Mouse (Mus musculus) kidney, postnatal 0 days (tissue): ENCODE results near the gene Gm21972. TPM values are rescaled to one million over a fixed set of nuclear protein-coding genes. Genes with fewer than 3 reads are reported as not detected.

Experiments
- ATAC-seq: fragments of 200-750 bp; cut with Nextera tagmentation; replicated peaks from 2 replicates; pipeline ENCODE4 v1.8.0; 2017; ENCODE audit warnings: low read depth, moderate number of reproducible peaks, moderate TSS enrichment, moderate library complexity; ENCODE audit not compliant: low FRiP score
- DNase-seq: peaks from one replicate; pipeline ENCODE4 v3.0.0-alpha.2; 2016; ENCODE audit warnings: low spot score
- H3K27ac ChIP-seq: fragments of 300-500 bp; sonication (generic); 2 replicates; pipeline ENCODE4 v1.5.1; 2014; ENCODE audit warnings: mild to moderate bottlenecking
- H3K27me3 ChIP-seq: fragments of 300-500 bp; sonication (generic); 2 replicates; pipeline ENCODE4 v1.6.1; 2014; ENCODE audit warnings: low read length, mixed read lengths; ENCODE audit not compliant: insufficient read depth
- H3K36me3 ChIP-seq: fragments of 300-500 bp; sonication (generic); 2 replicates; pipeline ENCODE4 v1.6.1; 2014; ENCODE audit warnings: low read length, mixed read lengths; ENCODE audit not compliant: insufficient read depth
- H3K4me1 ChIP-seq: fragments of 300-500 bp; sonication (generic); replicated peaks from 2 replicates; pipeline ENCODE4 v1.6.1; 2014; ENCODE audit warnings: antibody characterized with exemption, low read length, mixed read lengths; ENCODE audit not compliant: insufficient read depth
- H3K4me2 ChIP-seq: fragments of 300-500 bp; sonication (generic); 2 replicates; pipeline ENCODE4 v1.6.1; 2014; ENCODE audit warnings: mild to moderate bottlenecking, low read length, moderate library complexity, mixed read lengths
- H3K4me3 ChIP-seq: fragments of 300-500 bp; sonication (generic); replicated peaks from 2 replicates; pipeline ENCODE4 v1.5.1; 2014; ENCODE audit warnings: low read depth, low read length
- H3K9ac ChIP-seq: fragments of 300-500 bp; sonication (generic); 2 replicates; pipeline ENCODE4 v1.6.1; 2014; ENCODE audit warnings: low read depth, low read length
- H3K9me3 ChIP-seq: fragments of 300-500 bp; sonication (generic); replicated peaks from 2 replicates; pipeline ENCODE4 v1.6.1; 2016; ENCODE audit warnings: low read length, inconsistent platforms, mixed read lengths
- CTCF ChIP-seq: IDR thresholded peaks from 2 replicates; pipeline ENCODE4 v1.5.1; 2016; ENCODE audit warnings: antibody characterized with exemption, low read depth, mild to moderate bottlenecking, moderate library complexity
- WGBS: fragments of 180-500 bp; shearing (Covaris S2); extraction: QIAGEN DNeasy Blood & Tissue Kit; methylation state at CpG from one replicate; pipeline ENCODE4 v1.1.7; 2014; 5-methylcytosine and 5-hydroxymethylcytosine counted together
- polyA plus RNA-seq: library from polyadenylated mRNA; unstranded; fragments of >200 nt; fragmentation: Nextera tagmentation; extraction: Ambion mirVana; gene quantifications from 2 replicates; pipeline ENCODE4 v1.2.1, GENCODE M21; 2015

Gm21972 gene
- polyA plus RNA-seq, 1 experiment from 2014 or later: not detected

- H3K4me2 ChIP-seq: no peak overlapping the region
- H3K4me1 ChIP-seq: peaks cover 10% of the 10 kb centered on the region; the same call in 1 of the 2 replicates
- H3K9me3 ChIP-seq: no peaks in the 10 kb centered on the region
- no peak for DNase-seq
- no peak overlapping the region for H3K4me3 ChIP-seq
- H3K27ac ChIP-seq: no peak overlapping the region
- H3K36me3 ChIP-seq: peaks cover 16% of the 10 kb centered on the region; the same call in 1 of the 2 replicates
- H3K27me3 ChIP-seq: no peaks in the 10 kb centered on the region
- TF ChIP-seq CTCF: no peak
- no peak for ATAC-seq
- 80% methylated on average over 3 of the region's 3 CpGs for WGBS
- H3K9ac ChIP-seq: no peak overlapping the region
Measured at GRCm38 (mm10) chr1:86156075-86156474, 22.6 kb downstream of the Gm21972 start.

- no peak for ATAC-seq
- H3K4me1 ChIP-seq: peaks cover 10% of the 10 kb centered on the region; the same call in 1 of the 2 replicates
Measured at GRCm38 (mm10) chr1:86156595-86156994, 23.2 kb downstream of the Gm21972 start.

GRCm38 (mm10) chr1:86160059-86160458, 26.6 kb downstream of the Gm21972 start:
- 94% methylated on average over 6 of the region's 6 CpGs for WGBS
- peaks cover 6% of the 10 kb centered on the region; the same call in 1 of the 2 replicates for H3K4me1 ChIP-seq

More at GRCm38 (mm10) chr1:86156595-86156994, 23.2 kb downstream of the Gm21972 start:
- Histone ChIP-seq H3K27ac (no peak overlapping the region), H3K27me3 (no peaks in the 10 kb centered on the region), H3K4me3 (no peak overlapping the region), H3K9me3 (no peaks in the 10 kb centered on the region), H3K4me2 (no peak overlapping the region), H3K9ac (no peak overlapping the region), H3K36me3 (peaks cover 21% of the 10 kb centered on the region; the same call in 1 of the 2 replicates)
- DNase-seq: no peak
- TF ChIP-seq CTCF: no peak
- WGBS: 91% methylated on average over 6 of the region's 6 CpGs

GRCm38 (mm10) chr1:86160479-86160878, 27.0 kb downstream of the Gm21972 start:
- Histone ChIP-seq H3K9ac (no peak overlapping the region), H3K4me3 (no peak overlapping the region), H3K27me3 (no peaks in the 10 kb centered on the region), H3K36me3 (peaks cover 47% of the 10 kb centered on the region; the same call in 1 of the 2 replicates), H3K4me2 (no peak overlapping the region), H3K4me1 (peaks cover 2% of the 10 kb centered on the region; the same call in 1 of the 2 replicates), H3K27ac (no peak overlapping the region), H3K9me3 (no peaks in the 10 kb centered on the region)
- DNase-seq: no peak
- 98% methylated on average over 5 of the region's 5 CpGs for WGBS
- ATAC-seq: no peak
- TF ChIP-seq CTCF: no peak

More at GRCm38 (mm10) chr1:86160059-86160458, 26.6 kb downstream of the Gm21972 start:
- peaks cover 47% of the 10 kb centered on the region; the same call in 1 of the 2 replicates for H3K36me3 ChIP-seq
- ATAC-seq (no peak), DNase-seq (no peak)
- no peak overlapping the region for H3K4me3 ChIP-seq
- no peaks in the 10 kb centered on the region for H3K9me3 ChIP-seq
- H3K27ac ChIP-seq: no peak overlapping the region
- TF ChIP-seq CTCF: no peak
- no peaks in the 10 kb centered on the region for H3K27me3 ChIP-seq
- no peak overlapping the region for H3K4me2 ChIP-seq
- H3K9ac ChIP-seq: no peak overlapping the region

- Histone ChIP-seq H3K9me3 (no peaks in the 10 kb centered on the region), H3K27ac (no peak overlapping the region), H3K36me3 (peaks cover 51% of the 10 kb centered on the region; the same call in 1 of the 2 replicates), H3K27me3 (no peaks in the 10 kb centered on the region), H3K4me2 (no peak overlapping the region), H3K4me1 (no peaks in the 10 kb centered on the region), H3K9ac (no peak overlapping the region), H3K4me3 (no peak overlapping the region)
- TF ChIP-seq CTCF: no peak
- ATAC-seq: no peak
- no peak for DNase-seq
- 90% methylated on average over 5 of the region's 5 CpGs for WGBS
Measured at GRCm38 (mm10) chr1:86161061-86161460, 27.6 kb downstream of the Gm21972 start.

- no peak for ATAC-seq
Measured at GRCm38 (mm10) chr1:86174602-86175001, 41.2 kb downstream of the Gm21972 start.

More at GRCm38 (mm10) chr1:86174602-86175001, 41.2 kb downstream of the Gm21972 start:
- WGBS: 95% methylated on average over 5 of the region's 5 CpGs
- Histone ChIP-seq H3K4me2 (no peak overlapping the region), H3K9ac (no peak overlapping the region), H3K9me3 (no peaks in the 10 kb centered on the region), H3K27ac (no peak overlapping the region), H3K4me1 (no peaks in the 10 kb centered on the region), H3K36me3 (0 out of 2 replicates have a peak, but pooled peaks cover 16% of the 10 kb centered on the region), H3K27me3 (no peaks in the 10 kb centered on the region), H3K4me3 (no peak overlapping the region)
- DNase-seq: no peak
- peak; percentile 53 for TF ChIP-seq CTCF
